In the genomic region with DNA sequence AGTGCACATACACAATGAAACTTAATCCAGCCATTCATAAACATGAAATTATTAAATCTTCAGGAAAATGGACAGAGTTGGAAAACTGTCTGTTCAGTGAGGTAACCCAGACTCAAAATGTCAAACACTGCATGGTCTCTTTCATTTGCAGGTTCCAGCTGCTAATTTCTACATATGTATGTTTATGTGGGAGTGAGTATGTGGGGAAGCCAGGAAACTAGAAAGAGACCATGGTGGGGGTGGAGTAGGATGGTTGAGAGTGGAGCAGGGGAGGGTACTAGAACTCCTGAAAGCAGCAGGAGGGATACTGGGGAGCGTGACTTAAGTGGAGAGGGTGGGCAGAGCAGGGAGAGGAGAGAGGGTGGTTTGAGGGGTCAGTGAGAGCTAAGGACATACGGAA, we compare ENCODE assay signal across 27 mouse cellular contexts. TPM values are rescaled to one million over a fixed set of nuclear protein-coding genes. Genes with fewer than 3 reads are reported as not detected.
"Had no signal": no experiment of that assay in that cellular context is flagged by ENCODE, and none has a peak within 500 bp of the region (broad histone marks: within the 10 kb centered on the region; RNA-seq: fewer than 3 reads in every experiment).

No protein-coding gene starts in this region.

- H3K4me2 ChIP-seq: heart, embryonic 11.5 days; heart, embryonic 13.5 days; heart, embryonic 15.5 days; hindbrain, embryonic 13.5 days; hindbrain, embryonic 15.5 days; kidney, embryonic 15.5 days; limb, embryonic 12.5 days; liver, embryonic 11.5 days; liver, embryonic 13.5 days; liver, embryonic 15.5 days had no signal

- H3K4me1 ChIP-seq: hindbrain, embryonic 15.5 days; kidney, embryonic 15.5 days; liver, embryonic 13.5 days; liver, embryonic 15.5 days had no signal

- H3K27me3 ChIP-seq: heart, embryonic 13.5 days; heart, embryonic 15.5 days; hindbrain, embryonic 15.5 days; kidney, embryonic 15.5 days; limb, embryonic 12.5 days; liver, embryonic 13.5 days; liver, embryonic 15.5 days had no signal

- H3K27ac ChIP-seq: heart, embryonic 13.5 days; heart, embryonic 15.5 days; hindbrain, embryonic 13.5 days; hindbrain, embryonic 15.5 days; hindbrain, postnatal 0 days; kidney, embryonic 15.5 days; kidney, postnatal 0 days; left cerebral cortex, adult 2 months; limb, embryonic 10.5 days; limb, embryonic 12.5 days; liver, embryonic 13.5 days; liver, embryonic 15.5 days had no signal

- ATAC-seq: forebrain, postnatal 0 days; hindbrain, postnatal 0 days had no signal

- H3K9ac ChIP-seq: forebrain, postnatal 0 days; heart, embryonic 13.5 days; heart, embryonic 15.5 days; hindbrain, embryonic 13.5 days; hindbrain, embryonic 15.5 days; kidney, embryonic 15.5 days; limb, embryonic 12.5 days; liver, embryonic 13.5 days; liver, embryonic 15.5 days had no signal

- H3K9me3 ChIP-seq: heart, embryonic 13.5 days; heart, embryonic 15.5 days; hindbrain, embryonic 13.5 days; hindbrain, embryonic 15.5 days; kidney, embryonic 15.5 days; limb, embryonic 10.5 days; limb, embryonic 12.5 days; liver, embryonic 13.5 days; liver, embryonic 15.5 days had no signal

- H3K36me3 ChIP-seq: hindbrain, embryonic 13.5 days; hindbrain, embryonic 15.5 days; limb, embryonic 10.5 days; liver, embryonic 13.5 days; liver, embryonic 15.5 days had no signal

- H3K4me3 ChIP-seq: heart, embryonic 13.5 days; heart, embryonic 15.5 days; hindbrain, embryonic 13.5 days; hindbrain, embryonic 15.5 days; kidney, embryonic 15.5 days; left cerebral cortex, adult 2 months; limb, embryonic 10.5 days; limb, embryonic 12.5 days; liver, embryonic 13.5 days; liver, embryonic 15.5 days had no signal

- DNase-seq: forebrain, postnatal 0 days; gastrocnemius, postnatal 14 days; gastrocnemius, postnatal 36 days; heart, adult 18-20 months; heart, postnatal 14 days; heart, postnatal 36 days; kidney, adult 11 months; kidney, adult 2 months; kidney, adult 9 months; kidney, postnatal 14 days; kidney, postnatal 36 days; liver; liver, embryonic 13.5 days had no signal

RNA-seq across cellular contexts. Expression of gene A730049H05Rik, which starts 14.8 kb away (rescaled TPM):
- polyA plus RNA-seq: large intestine, adult 2 months; liver, embryonic 15.5 days had no signal
